Mouse (Mus musculus) ES-Bruce4 (cell line): Measurements from ENCODE around the gene Fmn2.

Source experiments
- CTCF ChIP-seq: IDR thresholded peaks from one replicate; pipeline ENCODE4 v1.8.1; 2011; ENCODE audit warnings: low read depth, low read length
- EP300 ChIP-seq: IDR thresholded peaks from 2 replicates; pipeline ENCODE4 v1.6.1; 2011; ENCODE audit warnings: low read depth, low read length; ENCODE audit not compliant: insufficient read depth
- POLR2A ChIP-seq: IDR thresholded peaks from one replicate; pipeline ENCODE4 v1.8.1; 2011; ENCODE audit warnings: low read length; ENCODE audit not compliant: insufficient read depth

GRCm38 (mm10) chr1:174548291-174548690 is 46.7 kb downstream of the Fmn2 start:
- TF ChIP-seq EP300 (no peak), CTCF (no peak), POLR2A (no peak)
